ENCODE assay signal across 10 mouse cellular contexts in the genomic region with DNA sequence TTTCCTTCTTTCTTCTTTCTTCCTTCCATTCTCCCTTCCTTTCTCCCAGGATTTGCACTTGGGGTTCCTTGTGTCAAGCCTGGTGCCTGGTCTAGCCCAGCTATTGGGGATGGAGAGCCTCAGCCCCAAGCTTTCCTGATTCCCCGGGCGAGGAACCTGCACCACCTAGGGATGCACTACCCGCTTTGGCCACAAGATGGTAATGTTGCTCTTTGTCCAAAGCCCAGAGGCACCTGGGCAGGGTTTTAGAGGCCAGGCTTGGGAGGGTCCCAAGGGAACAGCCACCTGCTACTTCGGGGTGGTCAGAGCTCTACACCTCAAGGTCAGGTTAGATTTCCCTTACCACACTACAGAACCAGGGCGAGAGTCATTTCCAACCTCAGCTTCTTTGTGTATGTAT. TPM values are rescaled to one million over a fixed set of nuclear protein-coding genes. Genes with fewer than 3 reads are reported as not detected.
DNase-seq lines count a peak whose midpoint lies in the region; ATAC-seq and TF ChIP-seq lines count a peak whose summit lies in the region.
"Had no signal": no experiment of that assay in that cellular context is flagged by ENCODE, and none has a peak within 500 bp of the region (broad histone marks: within the 10 kb centered on the region; RNA-seq: fewer than 3 reads in every experiment).

No protein-coding gene starts in this region.

- no peak overlapping the region for H3K9ac ChIP-seq in midbrain, embryonic 11.5 days (ENCODE audit: low read length)
- no peak overlapping the region for H3K9ac ChIP-seq in midbrain, embryonic 15.5 days
- no peak overlapping the region for H3K9ac ChIP-seq in kidney, embryonic 14.5 days (ENCODE audit: low read depth, low read length)
- H3K9ac ChIP-seq in liver, embryonic 14.5 days (replicated peaks): no peak overlapping the region

- TF ChIP-seq EP300 in liver, embryonic 14.5 days (IDR thresholded peaks at IDR 0.05; ENCODE audit: low read depth): no peak

- H3K36me3 ChIP-seq in midbrain, embryonic 11.5 days (ENCODE audit: control insufficient read depth, insufficient read depth, low read length): no peaks in the 10 kb centered on the region
- H3K36me3 ChIP-seq in midbrain, embryonic 15.5 days (replicated peaks): no peaks in the 10 kb centered on the region
- no peaks in the 10 kb centered on the region for H3K36me3 ChIP-seq in kidney, embryonic 14.5 days (ENCODE audit: control insufficient read depth, insufficient read depth, low read length)
- H3K36me3 ChIP-seq in liver, embryonic 14.5 days (replicated peaks; ENCODE audit: control insufficient read depth, insufficient read depth, low read depth): no peaks in the 10 kb centered on the region

- H3K27me3 ChIP-seq in midbrain, embryonic 11.5 days (ENCODE audit: control insufficient read depth, insufficient read depth, low read length): peaks cover 38% of the 10 kb centered on the region
- peaks cover 28% of the 10 kb centered on the region for H3K27me3 ChIP-seq in midbrain, embryonic 15.5 days (replicated peaks)
- H3K27me3 ChIP-seq in kidney, embryonic 14.5 days (ENCODE audit: control insufficient read depth, insufficient read depth, low read length): peaks cover 42% of the 10 kb centered on the region
- peaks cover 44% of the 10 kb centered on the region for H3K27me3 ChIP-seq in liver, embryonic 14.5 days (ENCODE audit: control insufficient read depth, insufficient read depth, low read length)

- no peak overlapping the region for H3K4me3 ChIP-seq in midbrain, embryonic 11.5 days (ENCODE audit: low read depth, low read length)
- no peak overlapping the region for H3K4me3 ChIP-seq in midbrain, embryonic 15.5 days
- no peak overlapping the region for H3K4me3 ChIP-seq in kidney, embryonic 14.5 days (ENCODE audit: low read length)
- no peak overlapping the region for H3K4me3 ChIP-seq in liver, embryonic 14.5 days (ENCODE audit: insufficient read depth in 1 of 2, low read depth in 2 of 2, low read length in 2 of 2)
- H3K4me3 ChIP-seq: erythroblast, embryonic 14.5 days; myocyte had no signal

- 4% methylated on average over 5 of the region's 5 CpGs for WGBS in midbrain, embryonic 11.5 days
- WGBS in midbrain, embryonic 15.5 days: 2% methylated on average over 5 of the region's 5 CpGs
- WGBS in kidney, embryonic 14.5 days: 4% methylated on average over 5 of the region's 5 CpGs
- WGBS in liver, embryonic 14.5 days (ENCODE audit: insufficient replicate concordance): 5% methylated on average over 5 of the region's 5 CpGs

- peaks cover 5% of the 10 kb centered on the region; the same call in 1 of the 2 replicates for H3K4me1 ChIP-seq in midbrain, embryonic 11.5 days (ENCODE audit: control insufficient read depth, insufficient read depth, low read length)
- H3K4me1 ChIP-seq in midbrain, embryonic 15.5 days: peaks cover 27% of the 10 kb centered on the region
- H3K4me1 ChIP-seq in kidney, embryonic 14.5 days (ENCODE audit: control insufficient read depth, insufficient read depth, low read length): 0 out of 2 replicates have a peak, but pooled peaks cover 10% of the 10 kb centered on the region
- no peaks in the 10 kb centered on the region for H3K4me1 ChIP-seq in liver, embryonic 14.5 days (replicated peaks; ENCODE audit: control insufficient read depth in 2 of 2, insufficient read depth in 2 of 2, low read length in 1 of 2)

- TF ChIP-seq CTCF in liver, embryonic 14.5 days (IDR thresholded peaks at IDR 0.05; ENCODE audit: low read depth): peak; percentile 92

- no peak for ATAC-seq in midbrain, embryonic 11.5 days (ENCODE audit: low FRiP score)
- no peak for ATAC-seq in midbrain, embryonic 15.5 days (replicated peaks)
- ATAC-seq in frontal cortex, adult (ENCODE audit: low TSS enrichment): 0 out of 2 replicates have a peak, but pooled peaks have one; percentile 10
- 0 out of 2 replicates have a peak, but pooled peaks have one; percentile 7 for ATAC-seq in kidney, embryonic 14.5 days (ENCODE audit: low FRiP score, low TSS enrichment)
- ATAC-seq in liver, embryonic 14.5 days (ENCODE audit: insufficient read depth): no peak

- H3K4me2 ChIP-seq in midbrain, embryonic 11.5 days: no peak overlapping the region
- H3K4me2 ChIP-seq in midbrain, embryonic 15.5 days: no peak overlapping the region
- H3K4me2 ChIP-seq in kidney, embryonic 14.5 days (replicated peaks; ENCODE audit: low read depth, low read length): no peak overlapping the region
- H3K4me2 ChIP-seq in liver, embryonic 14.5 days (ENCODE audit: low read depth): no peak overlapping the region

- peaks cover 2% of the 10 kb centered on the region; the same call in 1 of the 2 replicates for H3K9me3 ChIP-seq in midbrain, embryonic 11.5 days (ENCODE audit: control insufficient read depth, low read length)
- H3K9me3 ChIP-seq in midbrain, embryonic 15.5 days: no peaks in the 10 kb centered on the region
- no peaks in the 10 kb centered on the region for H3K9me3 ChIP-seq in kidney, embryonic 14.5 days (ENCODE audit: control insufficient read depth, low read length)
- peaks cover 3% of the 10 kb centered on the region for H3K9me3 ChIP-seq in liver, embryonic 14.5 days (ENCODE audit: control insufficient read depth, low read length)

- no peak overlapping the region for H3K27ac ChIP-seq in midbrain, embryonic 11.5 days (ENCODE audit: low read depth, low read length)
- no peak overlapping the region for H3K27ac ChIP-seq in midbrain, embryonic 15.5 days
- no peak overlapping the region for H3K27ac ChIP-seq in kidney, embryonic 14.5 days (ENCODE audit: low read depth, low read length)
- H3K27ac ChIP-seq in liver, embryonic 14.5 days: no peak overlapping the region

- DNase-seq in midbrain, embryonic 11.5 days (ENCODE audit: low spot score, missing footprints): peak; percentile 98
- DNase-seq in cerebellum, adult 11 months: peak; percentile 54
- DNase-seq in liver, embryonic 14.5 days (ENCODE audit: low read depth in 3 of 3, low spot score in 3 of 3): no peak
- DNase-seq in right cerebral cortex, adult 18-20 months: peak; percentile 78
- peak; percentile 72 for DNase-seq in urinary bladder, postnatal 14 days (ENCODE audit: low spot score)

RNA-seq across cellular contexts. Expression of gene Tmem132b, which starts 2.5 kb away (rescaled TPM):
- 0.42 and 0.50 TPM in 2 replicates for polyA plus RNA-seq in midbrain, embryonic 11.5 days (2014; fragmentation: Nextera tagmentation; extraction: Ambion mirVana)
- polyA plus RNA-seq in midbrain, embryonic 15.5 days (2015; fragmentation: Nextera tagmentation; extraction: Ambion mirVana): 6.8 and 8.1 TPM in 2 replicates
- 0.24 and 0.46 TPM in 2 replicates for polyA plus RNA-seq in kidney, embryonic 14.5 days (2014; fragmentation: Nextera tagmentation; extraction: Ambion mirVana)
- polyA plus RNA-seq in liver, embryonic 14.5 days (2012; rRNA removed): 0.01 TPM in 1 of 2 replicates, not detected in the other
- polyA plus RNA-seq in liver, embryonic 14.5 days (2014; fragmentation: Nextera tagmentation; extraction: Ambion mirVana): not detected in 2 replicates
- polyA plus RNA-seq: erythroblast, embryonic 14.5 days had no signal

RNA-seq across cellular contexts. Expression of gene Aacs, which starts 53.5 kb away (rescaled TPM):
- 45.6 and 53.2 TPM in 2 replicates for polyA plus RNA-seq in midbrain, embryonic 11.5 days (2014; fragmentation: Nextera tagmentation; extraction: Ambion mirVana)
- 95.9 and 96.0 TPM in 2 replicates for polyA plus RNA-seq in midbrain, embryonic 15.5 days (2015; fragmentation: Nextera tagmentation; extraction: Ambion mirVana)
- 21.0 and 36.6 TPM in 2 replicates for polyA plus RNA-seq in kidney, embryonic 14.5 days (2014; fragmentation: Nextera tagmentation; extraction: Ambion mirVana)
- polyA plus RNA-seq in liver, embryonic 14.5 days (2012; rRNA removed): 11.0 and 11.6 TPM in 2 replicates
- polyA plus RNA-seq in liver, embryonic 14.5 days (2014; fragmentation: Nextera tagmentation; extraction: Ambion mirVana): 13.2 and 13.5 TPM in 2 replicates

Comparison
In these comparisons a context has a peak if more than half of its experiments do, and no peak if none do; other contexts are left out.
1. ATAC-seq: peak in frontal cortex, adult (single experiment) and kidney, embryonic 14.5 days (single experiment); none in midbrain, embryonic 11.5 days (single experiment), midbrain, embryonic 15.5 days (single experiment) and liver, embryonic 14.5 days (single experiment).
2. DNase-seq: peak in midbrain, embryonic 11.5 days (single experiment), cerebellum, adult 11 months (single experiment), right cerebral cortex, adult 18-20 months (single experiment) and urinary bladder, postnatal 14 days (single experiment); none in liver, embryonic 14.5 days (0 of 3).